In the genomic region with DNA sequence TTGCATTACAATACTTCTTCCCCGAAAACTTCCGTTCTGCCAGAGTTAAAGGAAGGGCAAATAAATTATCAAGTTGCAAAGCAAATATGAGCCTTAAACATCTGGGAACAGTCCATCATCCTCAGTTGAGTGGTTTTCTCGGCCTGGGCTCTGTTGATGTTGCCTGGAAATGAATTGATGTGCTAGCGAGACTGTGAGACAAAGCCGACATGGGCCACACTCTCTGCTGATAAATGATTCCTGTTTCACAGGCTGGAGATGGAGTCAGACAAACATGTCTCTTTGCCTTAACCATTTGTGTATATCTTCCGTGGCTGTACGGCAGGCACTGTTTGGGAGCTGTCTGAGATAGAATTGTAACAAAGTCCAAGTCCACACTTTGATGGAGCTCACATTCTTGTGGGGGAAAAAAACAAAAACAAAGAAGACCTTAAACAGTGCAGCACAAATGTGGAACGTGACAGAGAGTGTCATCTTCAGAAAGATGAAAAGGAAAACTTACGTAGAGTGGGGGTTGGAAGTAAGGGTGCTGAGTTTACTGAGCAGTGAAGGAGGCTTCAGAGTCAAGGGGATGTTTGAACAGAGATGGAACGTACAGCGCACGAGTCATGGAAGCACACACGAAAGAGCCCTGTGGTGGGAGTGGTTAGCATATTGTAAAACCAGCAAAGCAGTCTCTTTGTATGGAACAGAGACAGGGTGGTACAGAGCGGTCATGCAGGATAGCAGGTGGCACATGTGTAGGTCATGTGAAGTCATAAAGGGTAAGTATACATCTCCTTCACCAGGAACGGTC, we compare ENCODE assay signal across 18 mouse cellular contexts.
DNase-seq lines count a peak whose midpoint lies in the region; ATAC-seq lines count a peak whose summit lies in the region.
"Had no signal": no experiment of that assay in that cellular context is flagged by ENCODE, and none has a peak within 500 bp of the region (broad histone marks: within the 10 kb centered on the region; RNA-seq: fewer than 3 reads in every experiment).

No protein-coding gene starts in this region.

- no peaks in the 10 kb centered on the region for H3K27me3 ChIP-seq in kidney, embryonic 15.5 days
- H3K27me3 ChIP-seq in neural tube, embryonic 15.5 days (replicated peaks), result no peaks in the 10 kb centered on the region
- no peaks in the 10 kb centered on the region for H3K27me3 ChIP-seq in forebrain, embryonic 16.5 days (replicated peaks; ENCODE audit: control insufficient read depth, insufficient read depth, low read length)
- H3K27me3 ChIP-seq in hindbrain, embryonic 16.5 days (replicated peaks; ENCODE audit: control insufficient read depth, insufficient read depth, low read length), result no peaks in the 10 kb centered on the region
- H3K27me3 ChIP-seq: forebrain, embryonic 13.5 days; heart, embryonic 12.5 days had no signal

- DNase-seq in kidney, adult 8-10 months, result no peak
- DNase-seq in neural tube, embryonic 10.5 days (ENCODE audit: extremely low spot score, low spot score), result peak; percentile 27
- DNase-seq in embryo, embryonic 11 days, result peak; percentile 17
- peak; percentile 66 for DNase-seq in mesoderm, embryonic 11.5 days (ENCODE audit: low read depth, low spot score)
- DNase-seq: adrenal gland, adult 8-10 months; adrenal gland, postnatal 36 days; cerebellum, adult 2 months; cerebellum, postnatal 14 days; gastrocnemius, adult 2 months; gastrocnemius, postnatal 25 days had no signal

- no peak overlapping the region for H3K9ac ChIP-seq in kidney, embryonic 15.5 days
- no peak overlapping the region for H3K9ac ChIP-seq in neural tube, embryonic 15.5 days (replicated peaks)
- no peak overlapping the region for H3K9ac ChIP-seq in forebrain, embryonic 16.5 days (replicated peaks; ENCODE audit: low read depth, low read length)
- no peak overlapping the region for H3K9ac ChIP-seq in hindbrain, embryonic 16.5 days (ENCODE audit: low read depth, low read length)
- H3K9ac ChIP-seq: forebrain, embryonic 13.5 days; heart, embryonic 12.5 days; hindbrain, embryonic 14.5 days had no signal

- H3K9me3 ChIP-seq in kidney, embryonic 15.5 days (replicated peaks), result no peaks in the 10 kb centered on the region
- no peaks in the 10 kb centered on the region for H3K9me3 ChIP-seq in neural tube, embryonic 15.5 days (replicated peaks)
- H3K9me3 ChIP-seq in forebrain, embryonic 16.5 days (ENCODE audit: control insufficient read depth, low read length), result no peaks in the 10 kb centered on the region
- no peaks in the 10 kb centered on the region for H3K9me3 ChIP-seq in hindbrain, embryonic 16.5 days (ENCODE audit: control insufficient read depth, low read length)
- H3K9me3 ChIP-seq: forebrain, embryonic 13.5 days; heart, embryonic 12.5 days; hindbrain, embryonic 10.5 days had no signal

- 37% methylated on average over 15 of the region's 15 CpGs for WGBS in kidney, embryonic 15.5 days
- WGBS in neural tube, embryonic 15.5 days, result 74% methylated on average over 15 of the region's 15 CpGs
- 87% methylated on average over 15 of the region's 15 CpGs for WGBS in forebrain, embryonic 16.5 days
- 73% methylated on average over 15 of the region's 15 CpGs for WGBS in hindbrain, embryonic 16.5 days

- peak overlapping the region; percentile 28; the same call in 1 of the 2 replicates for H3K27ac ChIP-seq in kidney, embryonic 15.5 days
- no peak overlapping the region for H3K27ac ChIP-seq in neural tube, embryonic 15.5 days (replicated peaks)
- no peak overlapping the region for H3K27ac ChIP-seq in forebrain, embryonic 16.5 days (ENCODE audit: low read length)
- no peak overlapping the region for H3K27ac ChIP-seq in hindbrain, embryonic 16.5 days (ENCODE audit: low read depth, low read length)
- H3K27ac ChIP-seq: forebrain, embryonic 13.5 days; gastrocnemius, adult 2 months; hindbrain, embryonic 10.5 days; hindbrain, embryonic 14.5 days had no signal

- ATAC-seq in kidney, embryonic 15.5 days (replicated peaks; ENCODE audit: low FRiP score), result no peak
- no peak for ATAC-seq in neural tube, embryonic 15.5 days (ENCODE audit: low FRiP score)
- ATAC-seq in forebrain, embryonic 16.5 days, result no peak
- ATAC-seq in hindbrain, embryonic 16.5 days, result no peak
- ATAC-seq: forebrain, embryonic 13.5 days had no signal

- no peak overlapping the region for H3K4me2 ChIP-seq in kidney, embryonic 15.5 days
- H3K4me2 ChIP-seq in neural tube, embryonic 15.5 days, result no peak overlapping the region
- H3K4me2 ChIP-seq in forebrain, embryonic 16.5 days (ENCODE audit: low read length), result no peak overlapping the region
- H3K4me2 ChIP-seq in hindbrain, embryonic 16.5 days (ENCODE audit: low read length), result no peak overlapping the region
- H3K4me2 ChIP-seq: forebrain, embryonic 13.5 days; heart, embryonic 12.5 days; hindbrain, embryonic 14.5 days had no signal

- peaks cover 7% of the 10 kb centered on the region; the same call in 1 of the 2 replicates for H3K4me1 ChIP-seq in kidney, embryonic 15.5 days
- no peaks in the 10 kb centered on the region for H3K4me1 ChIP-seq in neural tube, embryonic 15.5 days
- H3K4me1 ChIP-seq in forebrain, embryonic 16.5 days (replicated peaks; ENCODE audit: control insufficient read depth, insufficient read depth, low read length), result no peaks in the 10 kb centered on the region
- H3K4me1 ChIP-seq in hindbrain, embryonic 16.5 days (ENCODE audit: control insufficient read depth, insufficient read depth, low read depth, low read length), result no peaks in the 10 kb centered on the region
- H3K4me1 ChIP-seq: forebrain, embryonic 13.5 days; heart, embryonic 12.5 days; hindbrain, embryonic 10.5 days had no signal

- no peaks in the 10 kb centered on the region for H3K36me3 ChIP-seq in kidney, embryonic 15.5 days
- H3K36me3 ChIP-seq in neural tube, embryonic 15.5 days, result no peaks in the 10 kb centered on the region
- no peaks in the 10 kb centered on the region for H3K36me3 ChIP-seq in forebrain, embryonic 16.5 days (ENCODE audit: control insufficient read depth, insufficient read depth)
- H3K36me3 ChIP-seq in hindbrain, embryonic 16.5 days (ENCODE audit: control insufficient read depth, insufficient read depth, low read length), result no peaks in the 10 kb centered on the region
- H3K36me3 ChIP-seq: heart, embryonic 12.5 days; hindbrain, embryonic 10.5 days had no signal

- H3K4me3 ChIP-seq in kidney, embryonic 15.5 days (replicated peaks), result no peak overlapping the region
- no peak overlapping the region for H3K4me3 ChIP-seq in neural tube, embryonic 15.5 days (replicated peaks)
- no peak overlapping the region for H3K4me3 ChIP-seq in forebrain, embryonic 16.5 days (replicated peaks; ENCODE audit: low read length)
- no peak overlapping the region for H3K4me3 ChIP-seq in hindbrain, embryonic 16.5 days (ENCODE audit: low read length)
- H3K4me3 ChIP-seq: forebrain, embryonic 13.5 days; gastrocnemius, adult 2 months; heart, embryonic 12.5 days; hindbrain, embryonic 10.5 days had no signal

Comparison
In these comparisons a context has a peak if more than half of its experiments do, and no peak if none do; other contexts are left out.
1. DNase-seq: peak in neural tube, embryonic 10.5 days (single experiment), embryo, embryonic 11 days (single experiment) and mesoderm, embryonic 11.5 days (single experiment); none in kidney, adult 8-10 months (0 of 2).